Mouse (Mus musculus) intestine, embryonic 15.5 days (tissue): ENCODE results near the gene Ifnar1. TPM values are rescaled to one million over a fixed set of nuclear protein-coding genes. Genes with fewer than 3 reads are reported as not detected.
A peak's percentile ranks its signal among the peaks of the same experiment; 100 is the strongest.

Source experiments
- ATAC-seq: fragments of 200-750 bp; cut with Nextera tagmentation; 2 replicates; pipeline ENCODE4 v1.8.0; 2017; ENCODE audit warnings: moderate TSS enrichment, moderate library complexity
- H3K27ac ChIP-seq: fragments of 300-500 bp; sonication (generic); 2 replicates; pipeline ENCODE4 v1.5.1; 2015; ENCODE audit warnings: mild to moderate bottlenecking, inconsistent platforms
- H3K27me3 ChIP-seq: fragments of 300-500 bp; sonication (generic); replicated peaks from 2 replicates; pipeline ENCODE4 v1.6.1; 2015; ENCODE audit warnings: inconsistent platforms
- H3K36me3 ChIP-seq: fragments of 300-500 bp; sonication (generic); 2 replicates; pipeline ENCODE4 v1.6.1; 2015; ENCODE audit warnings: inconsistent platforms
- H3K4me1 ChIP-seq: fragments of 300-500 bp; sonication (generic); replicated peaks from 2 replicates; pipeline ENCODE4 v1.6.1; 2015; ENCODE audit warnings: inconsistent platforms
- H3K4me2 ChIP-seq: fragments of 300-500 bp; sonication (generic); replicated peaks from 2 replicates; pipeline ENCODE4 v1.6.1; 2015; ENCODE audit warnings: mild to moderate bottlenecking, inconsistent platforms
- H3K4me3 ChIP-seq: fragments of 300-500 bp; sonication (generic); replicated peaks from 2 replicates; pipeline ENCODE4 v1.5.1; 2015; ENCODE audit warnings: inconsistent platforms
- H3K9ac ChIP-seq: fragments of 300-500 bp; sonication (generic); 2 replicates; pipeline ENCODE4 v1.6.1; 2015; ENCODE audit warnings: inconsistent platforms
- H3K9me3 ChIP-seq: fragments of 300-500 bp; sonication (generic); 2 replicates; pipeline ENCODE4 v1.6.1; 2016; ENCODE audit warnings: inconsistent platforms
- WGBS: fragments of 180-500 bp; shearing (Covaris S2); methylation state at CpG from one replicate; pipeline ENCODE4 v1.1.7; 2015; 5-methylcytosine and 5-hydroxymethylcytosine counted together
- polyA plus RNA-seq: library from polyadenylated mRNA; unstranded; fragments of >200 nt; fragmentation: Nextera tagmentation; extraction: Ambion mirVana; gene quantifications from 2 replicates; pipeline ENCODE4 v1.2.1, GENCODE M21; 2015

Gene Ifnar1
- polyA plus RNA-seq, 1 experiment from 2014 or later: 40.1 TPM

- no peaks in the 10 kb centered on the region for H3K36me3 ChIP-seq
- no peak for ATAC-seq
- no peaks in the 10 kb centered on the region for H3K9me3 ChIP-seq
- H3K27me3 ChIP-seq: no peaks in the 10 kb centered on the region
- H3K4me3 ChIP-seq: no peak overlapping the region
- 79% methylated on average over 7 of the region's 7 CpGs for WGBS
- H3K4me1 ChIP-seq: no peaks in the 10 kb centered on the region
- H3K4me2 ChIP-seq: no peak overlapping the region
- H3K27ac ChIP-seq: no peak overlapping the region
- H3K9ac ChIP-seq: no peak overlapping the region
Measured at GRCm38 (mm10) chr16:91448895-91449294, 36.1 kb upstream of the Ifnar1 start.

DNA sequence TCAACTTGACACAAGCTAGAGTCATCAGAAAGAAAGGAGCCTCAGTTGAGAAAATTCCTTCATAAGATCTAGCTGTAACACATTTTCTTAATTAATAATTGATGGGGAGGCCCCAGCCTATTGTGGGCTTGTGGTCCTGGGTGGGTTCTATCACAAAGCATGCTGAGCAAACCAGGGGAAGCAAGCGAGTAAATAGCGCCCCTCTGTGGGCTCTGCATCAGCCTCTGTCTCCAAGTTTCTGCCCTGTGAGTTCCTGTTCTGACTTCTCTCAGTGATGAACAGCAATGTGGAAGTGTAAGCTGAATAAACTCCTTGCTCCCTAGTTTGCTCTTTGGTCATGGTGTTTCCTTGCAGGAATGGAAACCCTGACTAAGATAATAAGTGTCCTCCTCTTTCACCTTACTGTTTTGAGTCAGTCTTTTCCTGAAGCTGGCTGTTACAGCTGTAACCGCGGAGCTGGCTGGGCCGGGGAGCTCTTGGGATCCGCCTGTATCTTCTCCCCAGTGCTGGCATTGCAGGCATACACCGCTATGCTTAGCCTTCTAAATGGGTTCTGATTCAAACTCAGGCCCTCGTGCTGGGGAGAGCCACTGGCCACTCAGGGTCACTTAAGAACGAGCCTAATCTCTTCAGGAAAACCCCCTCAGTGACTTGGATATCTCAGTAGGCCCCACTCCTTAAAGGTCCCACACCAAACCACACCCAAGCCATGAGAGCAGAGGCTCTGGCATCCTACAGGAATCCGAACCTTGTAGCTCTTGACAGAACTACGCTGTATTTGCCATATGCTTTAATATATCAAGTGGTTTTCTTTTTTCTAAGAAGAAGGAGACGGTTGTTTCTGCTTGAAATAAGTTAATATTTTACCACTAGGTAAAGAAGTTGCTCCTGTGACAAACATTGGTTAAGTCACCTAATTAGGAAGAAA, 34.6 kb upstream of the Ifnar1 start:
- no peak overlapping the region for H3K4me2 ChIP-seq
- H3K4me1 ChIP-seq: no peaks in the 10 kb centered on the region
- H3K36me3 ChIP-seq: no peaks in the 10 kb centered on the region
- no peak for ATAC-seq
- H3K4me3 ChIP-seq: no peak overlapping the region
- no peaks in the 10 kb centered on the region for H3K9me3 ChIP-seq
- WGBS: 79% methylated on average over 12 of the region's 12 CpGs
- H3K27me3 ChIP-seq: no peaks in the 10 kb centered on the region
- no peak overlapping the region for H3K9ac ChIP-seq
- H3K27ac ChIP-seq: no peak overlapping the region

GRCm38 (mm10) chr16:91451949-91452348, 33.1 kb upstream of the Ifnar1 start:
- Histone ChIP-seq H3K9ac (no peak overlapping the region), H3K4me2 (no peak overlapping the region), H3K36me3 (no peaks in the 10 kb centered on the region), H3K4me3 (no peak overlapping the region), H3K9me3 (no peaks in the 10 kb centered on the region), H3K4me1 (no peaks in the 10 kb centered on the region), H3K27me3 (no peaks in the 10 kb centered on the region), H3K27ac (no peak overlapping the region)
- no peak for ATAC-seq
- 88% methylated on average over 2 of the region's 2 CpGs for WGBS

GRCm38 (mm10) chr16:91452363-91452896, 32.6 kb upstream of the Ifnar1 start:
- 38% methylated on average over 6 of the region's 6 CpGs for WGBS
- Histone ChIP-seq H3K4me2 (no peak overlapping the region), H3K9me3 (no peaks in the 10 kb centered on the region), H3K4me3 (no peak overlapping the region), H3K27me3 (no peaks in the 10 kb centered on the region), H3K36me3 (no peaks in the 10 kb centered on the region), H3K27ac (no peak overlapping the region), H3K9ac (no peak overlapping the region), H3K4me1 (no peaks in the 10 kb centered on the region)
- ATAC-seq: peak; percentile 51; the same call in 1 of the 2 replicates

GRCm38 (mm10) chr16:91455868-91456267, 29.2 kb upstream of the Ifnar1 start:
- H3K36me3 ChIP-seq: no peaks in the 10 kb centered on the region
- ATAC-seq: no peak
- WGBS: 68% methylated on average over 4 of the region's 4 CpGs
- H3K27me3 ChIP-seq: no peaks in the 10 kb centered on the region
- H3K9ac ChIP-seq: no peak overlapping the region
- H3K27ac ChIP-seq: no peak overlapping the region
- no peak overlapping the region for H3K4me3 ChIP-seq
- H3K9me3 ChIP-seq: no peaks in the 10 kb centered on the region
- H3K4me1 ChIP-seq: no peaks in the 10 kb centered on the region
- no peak overlapping the region for H3K4me2 ChIP-seq

GRCm38 (mm10) chr16:91458301-91458746, 26.7 kb upstream of the Ifnar1 start:
- Histone ChIP-seq H3K4me2 (no peak overlapping the region), H3K4me1 (no peaks in the 10 kb centered on the region), H3K27me3 (no peaks in the 10 kb centered on the region), H3K9me3 (no peaks in the 10 kb centered on the region), H3K4me3 (no peak overlapping the region), H3K27ac (no peak overlapping the region), H3K9ac (no peak overlapping the region), H3K36me3 (no peaks in the 10 kb centered on the region)
- WGBS: 72% methylated on average over 21 of the region's 21 CpGs
- ATAC-seq: no peak

DNA sequence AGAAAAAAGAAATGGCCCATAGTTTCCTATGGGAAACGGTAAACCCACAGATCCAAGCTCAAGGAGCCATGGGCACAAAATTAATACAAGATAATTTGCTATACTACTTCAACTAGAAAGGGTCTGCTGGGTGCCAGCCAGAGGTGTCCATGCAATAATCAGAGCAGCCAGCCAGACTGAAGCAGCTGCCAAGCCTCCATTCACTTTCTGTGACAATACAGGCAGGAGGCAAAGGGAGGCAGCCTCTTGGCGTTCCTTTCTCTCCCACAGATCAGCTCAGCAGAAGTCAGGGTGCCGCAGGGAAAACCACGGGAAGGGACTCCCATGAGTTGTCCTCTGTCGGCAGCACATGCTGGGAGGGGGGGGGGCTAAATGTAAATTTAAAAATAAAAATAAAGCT, 26.1 kb upstream of the Ifnar1 start:
- no peaks in the 10 kb centered on the region for H3K36me3 ChIP-seq
- H3K4me1 ChIP-seq: no peaks in the 10 kb centered on the region
- H3K9ac ChIP-seq: no peak overlapping the region
- ATAC-seq: no peak
- 63% methylated on average over 5 of the region's 5 CpGs for WGBS
- no peaks in the 10 kb centered on the region for H3K9me3 ChIP-seq
- H3K4me3 ChIP-seq: no peak overlapping the region
- H3K4me2 ChIP-seq: no peak overlapping the region
- no peak overlapping the region for H3K27ac ChIP-seq
- no peaks in the 10 kb centered on the region for H3K27me3 ChIP-seq

DNA sequence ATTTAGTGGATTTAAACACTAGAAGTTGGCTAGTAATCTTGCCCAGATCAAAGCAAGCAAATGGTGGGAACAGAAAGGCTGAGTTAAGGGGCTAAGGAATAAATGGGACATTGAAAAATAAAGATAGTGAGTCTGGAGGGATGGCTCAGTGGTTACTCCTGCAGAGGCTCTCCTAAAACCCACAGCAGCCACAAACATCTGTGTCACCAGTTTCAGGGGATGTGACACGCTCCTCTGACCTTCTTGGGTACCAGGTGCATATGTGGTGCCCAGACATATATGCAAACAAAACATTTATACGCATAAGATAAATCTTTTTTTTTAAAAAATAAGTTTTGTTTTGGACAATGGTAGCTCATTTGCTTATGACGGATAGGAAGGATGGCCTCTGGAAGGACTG, 25.6 kb upstream of the Ifnar1 start:
- no peak overlapping the region for H3K27ac ChIP-seq
- H3K4me3 ChIP-seq: no peak overlapping the region
- no peaks in the 10 kb centered on the region for H3K9me3 ChIP-seq
- no peaks in the 10 kb centered on the region for H3K36me3 ChIP-seq
- 86% methylated on average over 3 of the region's 3 CpGs for WGBS
- H3K9ac ChIP-seq: no peak overlapping the region
- H3K27me3 ChIP-seq: no peaks in the 10 kb centered on the region
- H3K4me2 ChIP-seq: no peak overlapping the region
- no peak for ATAC-seq
- H3K4me1 ChIP-seq: no peaks in the 10 kb centered on the region

GRCm38 (mm10) chr16:91459841-91460370, 25.1 kb upstream of the Ifnar1 start:
- no peak overlapping the region for H3K4me3 ChIP-seq
- 74% methylated on average over 11 of the region's 11 CpGs for WGBS
- H3K4me1 ChIP-seq: no peaks in the 10 kb centered on the region
- no peak overlapping the region for H3K27ac ChIP-seq
- no peaks in the 10 kb centered on the region for H3K27me3 ChIP-seq
- H3K9me3 ChIP-seq: no peaks in the 10 kb centered on the region
- no peaks in the 10 kb centered on the region for H3K36me3 ChIP-seq
- H3K4me2 ChIP-seq: no peak overlapping the region
- no peak overlapping the region for H3K9ac ChIP-seq
- no peak for ATAC-seq

- no peaks in the 10 kb centered on the region for H3K36me3 ChIP-seq
- H3K27me3 ChIP-seq: no peaks in the 10 kb centered on the region
- H3K9me3 ChIP-seq: no peaks in the 10 kb centered on the region
- no peak overlapping the region for H3K4me3 ChIP-seq
- no peak for ATAC-seq
- WGBS: 53% methylated on average over 11 of the region's 11 CpGs
- H3K4me1 ChIP-seq: no peaks in the 10 kb centered on the region
- H3K27ac ChIP-seq: no peak overlapping the region
- H3K4me2 ChIP-seq: no peak overlapping the region
- no peak overlapping the region for H3K9ac ChIP-seq
Measured at GRCm38 (mm10) chr16:91461066-91461638, 23.9 kb upstream of the Ifnar1 start.

GRCm38 (mm10) chr16:91461773-91462181, 23.3 kb upstream of the Ifnar1 start:
- H3K4me1 ChIP-seq: no peaks in the 10 kb centered on the region
- no peak for ATAC-seq
- H3K4me3 ChIP-seq: no peak overlapping the region
- no peaks in the 10 kb centered on the region for H3K27me3 ChIP-seq
- H3K9ac ChIP-seq: no peak overlapping the region
- 52% methylated on average over 9 of the region's 9 CpGs for WGBS
- no peak overlapping the region for H3K4me2 ChIP-seq
- no peaks in the 10 kb centered on the region for H3K9me3 ChIP-seq
- H3K27ac ChIP-seq: peak overlapping the region; percentile 42; the same call in 1 of the 2 replicates
- no peaks in the 10 kb centered on the region for H3K36me3 ChIP-seq

- no peak for ATAC-seq
- Histone ChIP-seq H3K9ac (no peak overlapping the region), H3K4me3 (no peak overlapping the region), H3K4me1 (no peaks in the 10 kb centered on the region), H3K36me3 (no peaks in the 10 kb centered on the region), H3K9me3 (no peaks in the 10 kb centered on the region), H3K27ac (no peak overlapping the region), H3K4me2 (no peak overlapping the region), H3K27me3 (no peaks in the 10 kb centered on the region)
- 72% methylated on average over 3 of the region's 3 CpGs for WGBS
Measured at GRCm38 (mm10) chr16:91462644-91463043, 22.4 kb upstream of the Ifnar1 start.
